Mouse (Mus musculus) embryonic facial prominence, embryonic 11.5 days (tissue): ENCODE measurements around the gene Gm10160. TPM values are rescaled to one million over a fixed set of nuclear protein-coding genes. Genes with fewer than 3 reads are reported as not detected.

ENCODE experiments used
- ATAC-seq: fragments of 200-750 bp; cut with Nextera tagmentation; replicated peaks from 2 replicates; pipeline ENCODE4 v1.8.0; 2017; ENCODE audit warnings: low read depth; ENCODE audit not compliant: insufficient number of reproducible peaks, low FRiP score, low TSS enrichment
- DNase-seq: peaks from one replicate; pipeline ENCODE4 v3.0.0-alpha.2; 2015; ENCODE audit warnings: low spot score
- H3K27ac ChIP-seq: fragments of 300-500 bp; sonication (generic); replicated peaks from 2 replicates; pipeline ENCODE4 v1.5.1; 2014; ENCODE audit warnings: mild to moderate bottlenecking, low read depth, low read length, control low read depth
- H3K27me3 ChIP-seq: fragments of 300-500 bp; sonication (generic); 2 replicates; pipeline ENCODE4 v1.6.1; 2014; ENCODE audit warnings: mild to moderate bottlenecking, low read length, moderate library complexity, mixed read lengths; ENCODE audit not compliant: control insufficient read depth, insufficient read depth
- H3K36me3 ChIP-seq: fragments of 300-500 bp; sonication (generic); replicated peaks from 2 replicates; pipeline ENCODE4 v1.6.1; 2014; ENCODE audit warnings: low read depth, mild to moderate bottlenecking, low read length, moderate library complexity, mixed read lengths; ENCODE audit not compliant: control insufficient read depth, insufficient read depth
- H3K4me1 ChIP-seq: fragments of 300-500 bp; sonication (generic); 2 replicates; pipeline ENCODE4 v1.6.1; 2014; ENCODE audit warnings: low read length, mixed read lengths; ENCODE audit not compliant: control insufficient read depth, insufficient read depth
- H3K4me2 ChIP-seq: fragments of 300-500 bp; sonication (generic); 2 replicates; pipeline ENCODE4 v1.6.1; 2014; ENCODE audit warnings: low read depth, mild to moderate bottlenecking, control low read depth, low read length, moderate library complexity
- H3K4me3 ChIP-seq: fragments of 300-500 bp; sonication (generic); 2 replicates; pipeline ENCODE4 v1.5.1; 2014; ENCODE audit warnings: low read depth, low read length, control low read depth
- H3K9ac ChIP-seq: fragments of 300-500 bp; sonication (generic); replicated peaks from 2 replicates; pipeline ENCODE4 v1.6.1; 2014; ENCODE audit warnings: mild to moderate bottlenecking, control low read depth, low read length
- H3K9me3 ChIP-seq: fragments of 300-500 bp; sonication (generic); replicated peaks from 2 replicates; pipeline ENCODE4 v1.6.1; 2016; ENCODE audit warnings: mild to moderate bottlenecking, low read length, inconsistent platforms, mixed read lengths; ENCODE audit not compliant: control insufficient read depth
- WGBS: fragments of 180-500 bp; shearing (Covaris S2); extraction: QIAGEN DNeasy Blood & Tissue Kit; methylation state at CpG from one replicate; pipeline ENCODE4 v1.1.7; 2014; 5-methylcytosine and 5-hydroxymethylcytosine counted together
- polyA plus RNA-seq: library from polyadenylated mRNA; unstranded; fragments of >200 nt; fragmentation: Nextera tagmentation; extraction: Ambion mirVana; gene quantifications from 2 replicates; pipeline ENCODE4 v1.2.1, GENCODE M21; 2014

The Gm10160 gene
- polyA plus RNA-seq, 1 experiment from 2014 or later: not detected

DNA sequence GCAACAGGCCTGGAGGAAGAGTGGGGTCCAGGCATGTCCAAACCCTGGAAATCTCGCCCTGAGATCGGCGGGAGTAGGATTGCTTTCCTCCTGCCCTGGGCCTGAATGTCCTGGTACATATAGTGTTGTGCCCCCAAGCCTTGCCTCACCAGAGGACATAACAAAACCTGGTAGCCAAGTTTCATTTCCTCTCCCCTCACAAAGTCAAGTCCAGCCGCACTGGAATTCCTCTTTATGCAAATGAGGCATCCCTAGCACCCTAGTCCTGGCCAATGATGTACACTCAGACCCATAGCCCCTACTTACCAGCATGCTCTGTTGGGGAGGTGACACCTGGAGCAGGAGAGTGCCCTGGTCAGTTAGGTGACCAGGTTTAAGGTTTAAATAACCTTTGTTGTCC lies 627 bp upstream of the Gm10160 start:
- no peak overlapping the region for H3K9ac ChIP-seq
- H3K27me3 ChIP-seq: peaks cover 8% of the 10 kb centered on the region
- no peak overlapping the region for H3K4me3 ChIP-seq
- H3K27ac ChIP-seq: no peak overlapping the region
- ATAC-seq (no peak), DNase-seq (no peak)
- no peaks in the 10 kb centered on the region for H3K9me3 ChIP-seq
- no peaks in the 10 kb centered on the region; the same call in 1 of the 2 replicates for H3K4me1 ChIP-seq
- H3K4me2 ChIP-seq: no peak overlapping the region
- 75% methylated on average over 4 of the region's 4 CpGs for WGBS
- no peaks in the 10 kb centered on the region for H3K36me3 ChIP-seq

- Histone ChIP-seq H3K27ac (no peak overlapping the region), H3K9ac (no peak overlapping the region), H3K4me2 (no peak overlapping the region), H3K4me3 (no peak overlapping the region), H3K4me1 (no peaks in the 10 kb centered on the region; the same call in 1 of the 2 replicates), H3K27me3 (peaks cover 8% of the 10 kb centered on the region), H3K9me3 (no peaks in the 10 kb centered on the region), H3K36me3 (no peaks in the 10 kb centered on the region)
- 86% methylated on average over 8 of the region's 8 CpGs for WGBS
- DNase-seq (no peak), ATAC-seq (no peak)
These were observed 856 bp downstream of the Gm10160 start for GRCm38 (mm10) chr7:81854568-81855307.

- 69% methylated on average over 3 of the region's 3 CpGs for WGBS
- ATAC-seq: no peak
- H3K9me3 ChIP-seq: no peaks in the 10 kb centered on the region
- no peaks in the 10 kb centered on the region for H3K27me3 ChIP-seq
- no peak overlapping the region for H3K9ac ChIP-seq
- H3K4me1 ChIP-seq: no peaks in the 10 kb centered on the region
- no peak overlapping the region for H3K27ac ChIP-seq
- no peak for DNase-seq
- H3K4me2 ChIP-seq: no peak overlapping the region
- H3K4me3 ChIP-seq: no peak overlapping the region
- no peaks in the 10 kb centered on the region for H3K36me3 ChIP-seq
These were observed 3.9 kb downstream of the Gm10160 start for GRCm38 (mm10) chr7:81851706-81852105.

- 87% methylated on average over 6 of the region's 6 CpGs for WGBS
- Histone ChIP-seq H3K4me3 (no peak overlapping the region), H3K4me1 (no peaks in the 10 kb centered on the region), H3K27me3 (no peaks in the 10 kb centered on the region), H3K9me3 (no peaks in the 10 kb centered on the region), H3K36me3 (no peaks in the 10 kb centered on the region), H3K4me2 (no peak overlapping the region), H3K27ac (no peak overlapping the region), H3K9ac (no peak overlapping the region)
- no peak for DNase-seq
- ATAC-seq: no peak
These were observed 5.4 kb downstream of the Gm10160 start for GRCm38 (mm10) chr7:81850171-81850570.

GRCm38 (mm10) chr7:81849633-81850032 lies 6.0 kb downstream of the Gm10160 start:
- H3K27me3 ChIP-seq: no peaks in the 10 kb centered on the region
- H3K27ac ChIP-seq: no peak overlapping the region
- WGBS: 92% methylated on average over 7 of the region's 7 CpGs
- H3K4me1 ChIP-seq: no peaks in the 10 kb centered on the region
- H3K4me3 ChIP-seq: no peak overlapping the region
- ATAC-seq (no peak), DNase-seq (no peak)
- no peaks in the 10 kb centered on the region for H3K36me3 ChIP-seq
- no peaks in the 10 kb centered on the region for H3K9me3 ChIP-seq
- H3K4me2 ChIP-seq: no peak overlapping the region
- H3K9ac ChIP-seq: no peak overlapping the region

GRCm38 (mm10) chr7:81849214-81849613 lies 6.4 kb downstream of the Gm10160 start:
- no peak for DNase-seq
- no peak for ATAC-seq
- Histone ChIP-seq H3K27ac (no peak overlapping the region), H3K9me3 (no peaks in the 10 kb centered on the region), H3K4me2 (no peak overlapping the region), H3K9ac (no peak overlapping the region), H3K36me3 (no peaks in the 10 kb centered on the region), H3K27me3 (no peaks in the 10 kb centered on the region), H3K4me1 (no peaks in the 10 kb centered on the region), H3K4me3 (no peak overlapping the region)
- 88% methylated on average over 5 of the region's 5 CpGs for WGBS

DNA sequence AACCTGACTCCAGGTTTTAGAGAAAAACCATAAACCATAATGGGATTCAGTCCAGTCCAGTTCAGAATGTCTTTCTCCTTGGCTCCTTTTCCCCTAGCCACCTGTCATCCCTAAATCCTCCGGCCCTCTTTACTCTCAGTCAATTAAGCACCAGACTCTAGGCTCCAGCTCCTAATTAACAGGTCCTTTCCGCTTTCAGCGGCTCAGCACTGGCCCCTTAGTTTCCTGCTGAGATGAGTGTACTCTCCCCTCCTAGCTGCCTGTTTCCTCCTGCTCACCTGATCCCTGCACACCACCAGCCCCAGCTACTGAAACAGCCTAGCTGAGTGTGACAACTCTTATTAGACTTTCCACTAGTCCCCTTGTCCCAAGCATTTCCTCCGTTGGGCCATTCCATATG lies 7.8 kb downstream of the Gm10160 start:
- Histone ChIP-seq H3K36me3 (no peaks in the 10 kb centered on the region), H3K4me3 (no peak overlapping the region), H3K9me3 (no peaks in the 10 kb centered on the region), H3K4me2 (no peak overlapping the region), H3K27me3 (no peaks in the 10 kb centered on the region), H3K27ac (no peak overlapping the region), H3K9ac (no peak overlapping the region), H3K4me1 (no peaks in the 10 kb centered on the region)
- ATAC-seq (no peak), DNase-seq (no peak)
- 30% methylated on average over 4 of the region's 4 CpGs for WGBS

DNA sequence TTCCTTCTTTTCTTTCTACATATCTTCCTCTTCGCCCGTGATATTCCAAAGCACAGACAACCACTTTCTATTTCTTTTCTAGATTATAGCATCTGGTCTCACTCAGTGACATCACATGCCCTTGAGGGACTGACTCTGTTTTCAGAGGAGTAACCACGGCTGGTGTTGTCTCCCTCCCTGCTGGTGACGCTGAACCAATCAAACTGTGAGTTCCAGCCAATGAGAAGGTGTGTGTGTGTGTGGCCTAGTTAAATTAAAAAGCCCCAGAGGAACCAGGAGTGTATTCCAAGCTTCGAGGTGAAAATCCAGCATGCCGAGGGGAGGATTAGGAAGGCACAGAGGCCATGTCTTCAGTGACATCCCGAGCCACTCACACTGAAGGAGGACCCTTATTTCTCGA lies 8.6 kb downstream of the Gm10160 start:
- Histone ChIP-seq H3K9ac (no peak overlapping the region), H3K4me3 (no peak overlapping the region), H3K27ac (no peak overlapping the region), H3K4me1 (no peaks in the 10 kb centered on the region), H3K9me3 (no peaks in the 10 kb centered on the region), H3K27me3 (no peaks in the 10 kb centered on the region), H3K36me3 (no peaks in the 10 kb centered on the region), H3K4me2 (no peak overlapping the region)
- 28% methylated on average over 8 of the region's 8 CpGs for WGBS
- no peak for ATAC-seq
- DNase-seq: peak; percentile 46
